Mouse (Mus musculus): ENCODE data around the gene Pecam1.
"Not testable (repeated sequence)": the region's sequence is repeated elsewhere in the genome, so short reads cannot be mapped to it uniquely, and the experiment has no call there.

The Pecam1 gene

GRCm38 (mm10) chr11:106750121-106750751 lies at the start of gene Pecam1:
Gene Pecam1 (minus strand): TSS chr11:106750628.
- in situ Hi-C loops (cut with MseI, MboI) = loop anchor here in 1 of 2 experiments (10.0 kb wide), 1 partner anchor 235 kb away; no protein-coding TSS in a partner anchor

- in situ Hi-C loops (cut with MseI, MboI) = no loop called here
These were observed 45.3 kb upstream of the Pecam1 start for GRCm38 (mm10) chr11:106795679-106796078.

- in situ Hi-C loops (cut with MseI, MboI) = no loop called here
These were observed 43.4 kb upstream of the Pecam1 start for GRCm38 (mm10) chr11:106793846-106794245.

GRCm38 (mm10) chr11:106789649-106790048 lies 39.2 kb upstream of the Pecam1 start:
- in situ Hi-C loops (cut with MseI, MboI) = no loop called here

- in situ Hi-C loops (cut with MseI, MboI) = no loop called here
These were observed 38.5 kb upstream of the Pecam1 start, which contains the start of the genes Ddx5 and Cep95 for GRCm38 (mm10) chr11:106788775-106789459. Gene Ddx5 (minus strand): TSS chr11:106789185. Gene Cep95 (plus strand): TSS chr11:106789252.

- in situ Hi-C loops (cut with MseI, MboI) = no loop called here
These were observed 37.8 kb upstream of the Pecam1 start for GRCm38 (mm10) chr11:106788026-106788774.

GRCm38 (mm10) chr11:106787131-106788025 lies 37.0 kb upstream of the Pecam1 start:
- in situ Hi-C loops (cut with MseI, MboI) = no loop called here

- in situ Hi-C loops (cut with MseI, MboI) = no loop called here
These were observed 34.6 kb upstream of the Pecam1 start for GRCm38 (mm10) chr11:106785043-106785442.

GRCm38 (mm10) chr11:106784476-106784875 lies 34.0 kb upstream of the Pecam1 start:
- in situ Hi-C loops (cut with MseI, MboI) = no loop called here

- in situ Hi-C loops (cut with MseI, MboI) = no loop called here
These were observed 32.7 kb upstream of the Pecam1 start for GRCm38 (mm10) chr11:106782841-106783764.

- in situ Hi-C loops (cut with MseI, MboI) = not testable (repeated sequence)
These were observed 31.8 kb upstream of the Pecam1 start for GRCm38 (mm10) chr11:106782271-106782670.

GRCm38 (mm10) chr11:106780590-106781220 lies 30.3 kb upstream of the Pecam1 start:
- in situ Hi-C loops (cut with MseI, MboI) = no loop called here

- in situ Hi-C loops (cut with MseI, MboI) = no loop called here
These were observed 29.6 kb upstream of the Pecam1 start for GRCm38 (mm10) chr11:106780089-106780425.

- in situ Hi-C loops (cut with MseI, MboI) = no loop called here
These were observed 29.1 kb upstream of the Pecam1 start, which contains the start of gene Polg2 for GRCm38 (mm10) chr11:106779388-106780088. Gene Polg2 (minus strand): TSS chr11:106779537.

- in situ Hi-C loops (cut with MseI, MboI) = no loop called here
These were observed 28.4 kb upstream of the Pecam1 start for GRCm38 (mm10) chr11:106778589-106779387.

- in situ Hi-C loops (cut with MseI, MboI) = no loop called here
These were observed 27.7 kb upstream of the Pecam1 start for GRCm38 (mm10) chr11:106778132-106778531.

- in situ Hi-C loops (cut with MseI, MboI) = no loop called here
These were observed 27.0 kb upstream of the Pecam1 start for GRCm38 (mm10) chr11:106777395-106777794.

GRCm38 (mm10) chr11:106776960-106777359 lies 26.5 kb upstream of the Pecam1 start:
- in situ Hi-C loops (cut with MseI, MboI) = no loop called here

Data from mouse trophoblast stem cell (cell line).